Mouse (Mus musculus) megakaryocyte, embryonic 14.5 days (primary cell): ENCODE measurements around the gene Tceal7.

Experiments used
- FLI1 ChIP-seq: IDR thresholded peaks from 2 replicates; pipeline ENCODE4 v1.6.1; 2012; ENCODE audit warnings: low read length, inconsistent platforms, mixed read lengths
- GATA1 ChIP-seq: IDR thresholded peaks from 3 replicates; pipeline ENCODE4 v1.6.1; 2012; ENCODE audit warnings: mixed read lengths, low read length, inconsistent platforms, borderline replicate concordance

- TF ChIP-seq FLI1 (no peak), GATA1 (no peak)
Measured at GRCm38 (mm10) chrX:136171189-136172117, 43.1 kb upstream of the Tceal7 start.
